Mouse (Mus musculus) gastrocnemius, adult 2 months (tissue): ENCODE measurements around the gene Ackr1. TPM values are rescaled to one million over a fixed set of nuclear protein-coding genes. Genes with fewer than 3 reads are reported as not detected.

Source experiments
- DNase-seq: peaks from one replicate; pipeline ENCODE4 v3.0.0; 2022
- H3K27ac ChIP-seq: fragments of 200-600 bp; 2 replicates; pipeline ENCODE4 v1.8.1; 2022; ENCODE audit warnings: mild to moderate bottlenecking
- H3K4me3 ChIP-seq: fragments of 200-600 bp; 2 replicates; pipeline ENCODE4 v1.8.1; 2022; ENCODE audit warnings: mild to moderate bottlenecking, moderate library complexity
- CTCF ChIP-seq: fragments of 200-600 bp; IDR thresholded peaks from 2 replicates; pipeline ENCODE4 v1.8.1; 2022; ENCODE audit warnings: antibody characterized with exemption, mild to moderate bottlenecking, moderate library complexity
- intact Hi-C: fragments of 180-260 bp; cut with DNase I; formaldehyde crosslinking; loops from one replicate; pipeline ENCODE4 v1.15.1; 2025
- total RNA-seq, 2 experiments: library from RNA; stranded (reverse); gene quantifications; 2 replicates each; pipeline ENCODE4 v1.2.3; 2021

Gene Ackr1
- total RNA-seq, 2 experiments from 2014 or later, result 2.5 to 3.0 TPM

- no peak for DNase-seq
- intact Hi-C loops, result no loop called here
Measured at GRCm38 (mm10) chr1:173361651-173362050, 28.1 kb upstream of the Ackr1 start.

GRCm38 (mm10) chr1:173359590-173360290, 26.2 kb upstream of the Ackr1 start:
- intact Hi-C loops, result no loop called here
- no peak overlapping the region for H3K27ac ChIP-seq
- TF ChIP-seq CTCF, result no peak
- DNase-seq, result no peak
- no peak overlapping the region for H3K4me3 ChIP-seq

More at GRCm38 (mm10) chr1:173361651-173362050, 28.1 kb upstream of the Ackr1 start:
- TF ChIP-seq CTCF, result no peak
- H3K4me3 ChIP-seq, result no peak overlapping the region
- H3K27ac ChIP-seq, result no peak overlapping the region

GRCm38 (mm10) chr1:173357799-173358198, 24.2 kb upstream of the Ackr1 start:
- no peak for TF ChIP-seq CTCF
- intact Hi-C loops, result no loop called here
- DNase-seq, result no peak
- Histone ChIP-seq H3K27ac (no peak overlapping the region), H3K4me3 (no peak overlapping the region)

GRCm38 (mm10) chr1:173356699-173357098, 23.1 kb upstream of the Ackr1 start:
- TF ChIP-seq CTCF, result peak; percentile 8; the same call in 1 of the 2 replicates
- Histone ChIP-seq H3K4me3 (no peak overlapping the region), H3K27ac (no peak overlapping the region)
- no peak for DNase-seq
- intact Hi-C loops, result no loop called here

GRCm38 (mm10) chr1:173355107-173355846, 21.7 kb upstream of the Ackr1 start:
- no peak overlapping the region for H3K27ac ChIP-seq
- TF ChIP-seq CTCF, result no peak
- intact Hi-C loops, result no loop called here
- DNase-seq, result no peak
- no peak overlapping the region for H3K4me3 ChIP-seq

- no peak for DNase-seq
- no peak for TF ChIP-seq CTCF
- Histone ChIP-seq H3K4me3 (peak within 1 kb of the TSS; percentile 34), H3K27ac (no peak within 1 kb of the TSS)
- intact Hi-C loops, result no loop called here
Measured at GRCm38 (mm10) chr1:173350372-173350957, 16.9 kb upstream of the Ackr1 start, which contains the start of gene Aim2. Aim2 (plus strand) TSS chr1:173350879.

GRCm38 (mm10) chr1:173349946-173350345, 16.4 kb upstream of the Ackr1 start:
- no peak for TF ChIP-seq CTCF
- intact Hi-C loops, result no loop called here
- Histone ChIP-seq H3K4me3 (peak overlapping the region; percentile 34; the same call in 1 of the 2 replicates), H3K27ac (no peak overlapping the region)
- no peak for DNase-seq

- intact Hi-C loops, result no loop called here
- no peak overlapping the region for H3K27ac ChIP-seq
- DNase-seq, result no peak
- H3K4me3 ChIP-seq, result no peak overlapping the region
- TF ChIP-seq CTCF, result no peak
Measured at GRCm38 (mm10) chr1:173349192-173349591, 15.6 kb upstream of the Ackr1 start.

- intact Hi-C loops, result no loop called here
- no peak for DNase-seq
- H3K4me3 ChIP-seq, result no peak overlapping the region
- TF ChIP-seq CTCF, result no peak
- no peak overlapping the region for H3K27ac ChIP-seq
Measured at GRCm38 (mm10) chr1:173348527-173348926, 15.0 kb upstream of the Ackr1 start.

- intact Hi-C loops, result no loop called here
- no peak for TF ChIP-seq CTCF
- no peak overlapping the region for H3K4me3 ChIP-seq
- no peak for DNase-seq
- H3K27ac ChIP-seq, result no peak overlapping the region
Measured at GRCm38 (mm10) chr1:173345112-173345511, 11.6 kb upstream of the Ackr1 start.

- no peak overlapping the region for H3K4me3 ChIP-seq
- TF ChIP-seq CTCF, result no peak
- intact Hi-C loops, result no loop called here
- no peak for DNase-seq
- H3K27ac ChIP-seq, result no peak overlapping the region
Measured at GRCm38 (mm10) chr1:173343934-173344333, 10.4 kb upstream of the Ackr1 start.

GRCm38 (mm10) chr1:173342425-173342824, 8.9 kb upstream of the Ackr1 start:
- intact Hi-C loops, result no loop called here
- Histone ChIP-seq H3K4me3 (no peak overlapping the region), H3K27ac (no peak overlapping the region)
- no peak for TF ChIP-seq CTCF
- DNase-seq, result no peak

GRCm38 (mm10) chr1:173339543-173339942, 6.0 kb upstream of the Ackr1 start:
- intact Hi-C loops, result loop anchor here (5.0 kb wide), 1 partner anchor 58 kb away; no protein-coding TSS in a partner anchor
- DNase-seq, result peak; percentile 34

More at GRCm38 (mm10) chr1:173339543-173339942, 6.0 kb upstream of the Ackr1 start:
- TF ChIP-seq CTCF, result peak; percentile 82
- no peak overlapping the region for H3K27ac ChIP-seq
- H3K4me3 ChIP-seq, result no peak overlapping the region
